13 mouse cellular contexts compared by ENCODE assay signal in the genomic region with DNA sequence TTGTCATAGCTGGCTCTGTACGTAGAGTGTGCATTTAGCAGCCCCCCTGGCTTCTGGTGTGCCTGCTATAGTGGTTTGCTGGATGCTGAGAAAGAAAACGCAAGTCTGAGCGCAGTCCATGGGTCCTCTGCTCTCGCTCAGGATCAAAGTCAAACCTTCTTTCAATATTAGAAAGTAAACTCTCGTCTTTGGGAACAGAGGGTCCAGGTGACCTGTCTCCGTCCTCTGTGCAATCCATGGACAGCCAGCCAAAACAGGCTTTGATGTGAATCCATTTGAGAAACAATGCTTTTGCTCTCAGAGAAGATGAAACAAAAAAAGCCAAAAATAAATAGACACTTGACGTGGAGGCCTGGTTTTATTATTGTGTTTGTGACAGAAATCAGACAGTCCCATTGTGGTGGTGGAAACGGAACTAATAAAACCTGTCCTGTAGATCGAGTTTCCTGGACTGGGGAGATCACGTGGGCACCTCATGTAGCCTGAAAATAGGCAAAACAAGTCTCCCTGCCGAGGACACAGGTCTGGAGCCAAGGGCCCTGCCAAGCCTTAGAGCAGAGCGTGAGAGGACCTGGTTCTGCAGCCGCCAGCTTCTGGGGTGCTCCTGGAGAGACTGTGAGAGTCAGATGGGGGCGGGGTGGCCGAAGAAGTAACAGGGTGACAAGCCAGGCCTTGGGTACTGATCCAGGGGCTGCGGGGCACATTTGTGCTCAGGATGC. TPM values are rescaled to one million over a fixed set of nuclear protein-coding genes. Genes with fewer than 3 reads are reported as not detected.
DNase-seq lines count a peak whose midpoint lies in the region; ATAC-seq and TF ChIP-seq lines count a peak whose summit lies in the region.
"Had no signal": no experiment of that assay in that cellular context is flagged by ENCODE, and none has a peak within 500 bp of the region (broad histone marks: within the 10 kb centered on the region; RNA-seq: fewer than 3 reads in every experiment).

No protein-coding gene starts in this region.

- peaks cover 16% of the 10 kb centered on the region for H3K4me1 ChIP-seq in liver, embryonic 16.5 days (ENCODE audit: control insufficient read depth, low read depth, low read length)
- no peaks in the 10 kb centered on the region for H3K4me1 ChIP-seq in lung, adult 2 months (ENCODE audit: control insufficient read depth, insufficient read depth, low read length)
- H3K4me1 ChIP-seq: neural tube, embryonic 12.5 days had no signal

- WGBS in liver, embryonic 16.5 days (ENCODE audit: insufficient replicate concordance), result 62% methylated on average over 16 of the region's 16 CpGs
- 71% methylated on average over 16 of the region's 16 CpGs for WGBS in lung, adult 2 months

- peak; percentile 66 for ATAC-seq in liver, embryonic 16.5 days (ENCODE audit: low read depth)
- ATAC-seq: inflammation-experienced regulatory T-cells, adult 6 months had no signal

- 0 out of 2 replicates have a peak overlapping the region, but pooled peaks have one; percentile 5 for H3K4me2 ChIP-seq in liver, embryonic 16.5 days (ENCODE audit: low read depth, low read length)
- H3K4me2 ChIP-seq: neural tube, embryonic 12.5 days had no signal

- intact Hi-C loops in gastrocnemius, postnatal 14 days (cut with DNase I; ENCODE audit: low total_unique reads), result no loop called here

- DNase-seq in gastrocnemius, postnatal 14 days, result peak; percentile 16
- DNase-seq in gastrocnemius, postnatal 10 days, result no peak
- peak; percentile 80 for DNase-seq in cerebellum, adult 8-10 months
- DNase-seq in kidney, adult 18-20 months, result peak; percentile 61
- DNase-seq in spleen, adult 12 weeks (ENCODE audit: low spot score), result no peak
- DNase-seq in layer of hippocampus, postnatal 25 days (ENCODE audit: extremely low spot score in 1 of 2, low spot score in 1 of 2), result no peak
- DNase-seq in lung, adult 2 months, result no peak
- DNase-seq: lung, postnatal 10 days; thymus, postnatal 4 days had no signal

- H3K27ac ChIP-seq in liver, embryonic 16.5 days (ENCODE audit: low read length), result peak overlapping the region; percentile 81
- H3K27ac ChIP-seq: neural tube, embryonic 12.5 days had no signal

- H3K9ac ChIP-seq in liver, embryonic 16.5 days (ENCODE audit: low read depth, low read length), result 0 out of 2 replicates have a peak overlapping the region, but pooled peaks have one; percentile 11
- H3K9ac ChIP-seq: neural tube, embryonic 12.5 days had no signal

- no peak for TF ChIP-seq POLR2A in lung, adult 2 months (IDR thresholded peaks at IDR 0.05; ENCODE audit: borderline replicate concordance, extremely low read depth, low read depth, low read length)

- H3K36me3 ChIP-seq in liver, embryonic 16.5 days (ENCODE audit: control insufficient read depth, insufficient read depth), result no peaks in the 10 kb centered on the region; the same call in 1 of the 2 replicates

- no peaks in the 10 kb centered on the region for H3K27me3 ChIP-seq in liver, embryonic 16.5 days (ENCODE audit: control insufficient read depth, insufficient read depth, low read depth, low read length)
- H3K27me3 ChIP-seq: neural tube, embryonic 12.5 days had no signal

- H3K9me3 ChIP-seq in liver, embryonic 16.5 days (replicated peaks; ENCODE audit: control insufficient read depth, low read length), result no peaks in the 10 kb centered on the region
- H3K9me3 ChIP-seq: neural tube, embryonic 12.5 days had no signal

- no peak for TF ChIP-seq CTCF in lung, adult 2 months (IDR thresholded peaks at IDR 0.05; ENCODE audit: insufficient read depth, low read length)

- H3K4me3 ChIP-seq in liver, embryonic 16.5 days (ENCODE audit: low read depth, low read length), result no peak overlapping the region
- no peak overlapping the region for H3K4me3 ChIP-seq in lung, adult 2 months (replicated peaks; ENCODE audit: extremely low read depth, low read depth, low read length)
- H3K4me3 ChIP-seq: neural tube, embryonic 12.5 days had no signal

RNA-seq across cellular contexts. Expression of gene Rab4a, which starts 7.5 kb away (rescaled TPM):
- 10 to 100 TPM; 13.3 to 14.4 TPM for total RNA-seq in gastrocnemius, postnatal 14 days (2021)
- total RNA-seq in gastrocnemius, postnatal 10 days (2021), result 10 to 100 TPM; 11.7 to 14.1 TPM
- polyA plus RNA-seq in liver, embryonic 16.5 days (2015; fragmentation: Nextera tagmentation; extraction: Ambion mirVana), result 34.8 and 37.8 TPM in 2 replicates
- 10 to 100 TPM; 42.9 to 44.9 TPM for total RNA-seq in layer of hippocampus, postnatal 25 days (2021)
- polyA plus RNA-seq in lung, adult 2 months (2012; rRNA removed), result 7.3 and 7.9 TPM in 2 replicates
- total RNA-seq: CH12.LX had no signal

RNA-seq across cellular contexts. Expression of gene Ccsap, which starts 46.7 kb away (rescaled TPM):
- 1 to 10 TPM; 1.1 to 1.8 TPM for total RNA-seq in gastrocnemius, postnatal 14 days (2021)
- 1 to 10 TPM; 1.9 to 2.5 TPM for total RNA-seq in gastrocnemius, postnatal 10 days (2021)
- 2.3 and 2.6 TPM in 2 replicates for polyA plus RNA-seq in liver, embryonic 16.5 days (2015; fragmentation: Nextera tagmentation; extraction: Ambion mirVana)
- 10 to 100 TPM; 58.6 to 63.2 TPM for total RNA-seq in layer of hippocampus, postnatal 25 days (2021)
- 0.80 and 0.86 TPM in 2 replicates for polyA plus RNA-seq in lung, adult 2 months (2012; rRNA removed)

Comparison
In these comparisons a context has a peak if more than half of its experiments do, and no peak if none do; other contexts are left out.
1. DNase-seq: peak in gastrocnemius, postnatal 14 days (single experiment), cerebellum, adult 8-10 months (single experiment) and kidney, adult 18-20 months (single experiment); none in gastrocnemius, postnatal 10 days (single experiment), spleen, adult 12 weeks (single experiment), layer of hippocampus, postnatal 25 days (0 of 2) and lung, adult 2 months (single experiment).
2. RNA of gene Ccsap, which starts 46.7 kb away (total RNA-seq): 58.6 to 63.2 TPM in layer of hippocampus, postnatal 25 days; 1.9 to 2.5 TPM in gastrocnemius, postnatal 10 days and 1.1 to 1.8 TPM in gastrocnemius, postnatal 14 days; every median in the first group is over 10 times any median in the second.